Mouse (Mus musculus) lung, postnatal 4 days (tissue): ENCODE results near the gene Eif2d.
A peak's percentile ranks its signal among the peaks of the same experiment; 100 is the strongest.

Experiments
- DNase-seq, 2 experiments: peaks; one replicate each; pipeline ENCODE4 v3.0.0; 2021

The Eif2d gene

GRCm38 (mm10) chr1:131218933-131219332, 66.0 kb downstream of the Eif2d start:
- no peak for DNase-seq

GRCm38 (mm10) chr1:131221822-131222590, 69.0 kb downstream of the Eif2d start:
- DNase-seq, result no peak

GRCm38 (mm10) chr1:131223345-131223744, 70.4 kb downstream of the Eif2d start:
- no peak for DNase-seq

- DNase-seq, result peak in 1 of 2 experiments; percentile 41
These were observed 72.0 kb downstream of the Eif2d start for GRCm38 (mm10) chr1:131224848-131225471.

GRCm38 (mm10) chr1:131228225-131228624, 75.2 kb downstream of the Eif2d start:
- no peak for DNase-seq

- no peak for DNase-seq
These were observed 75.7 kb downstream of the Eif2d start for GRCm38 (mm10) chr1:131228659-131229058.

GRCm38 (mm10) chr1:131233527-131233926, 80.5 kb downstream of the Eif2d start:
- DNase-seq, result no peak

- DNase-seq, result no peak
These were observed 83.1 kb downstream of the Eif2d start for GRCm38 (mm10) chr1:131236077-131236476.
